Mouse (Mus musculus) bone marrow macrophage, adult 2 months (primary cell): ENCODE results near the gene S100a16. TPM values are rescaled to one million over a fixed set of nuclear protein-coding genes. Genes with fewer than 3 reads are reported as not detected.

Experiments used
- H3K27ac ChIP-seq: 2 replicates; pipeline ENCODE4 v1.5.1; 2012; ENCODE audit warnings: low read depth, low read length; ENCODE audit not compliant: insufficient read depth
- H3K4me1 ChIP-seq: 2 replicates; pipeline ENCODE4 v1.6.1; 2012; ENCODE audit warnings: low read length; ENCODE audit not compliant: control insufficient read depth, insufficient read depth
- H3K4me3 ChIP-seq: 2 replicates; pipeline ENCODE4 v1.5.1; 2012; ENCODE audit warnings: mild to moderate bottlenecking, low read length, moderate library complexity; ENCODE audit not compliant: insufficient read depth
- CTCF ChIP-seq: IDR thresholded peaks from 2 replicates; pipeline ENCODE4 v1.5.1; 2012; ENCODE audit warnings: low read depth, mild to moderate bottlenecking, low read length, moderate library complexity
- POLR2A ChIP-seq: IDR thresholded peaks from 2 replicates; pipeline ENCODE4 v1.6.1; 2012; ENCODE audit warnings: mild to moderate bottlenecking, low read depth, low read length, borderline replicate concordance
- polyA plus RNA-seq: library from polyadenylated mRNA; stranded (reverse); fragments of >200 nt; gene quantifications from 2 replicates; pipeline ENCODE4 v1.2.4, GENCODE M21; 2012; ENCODE audit not compliant: missing spikeins, insufficient read depth, insufficient read length

S100a16 gene
- polyA plus RNA-seq, 1 experiment = 0.50 TPM

DNA sequence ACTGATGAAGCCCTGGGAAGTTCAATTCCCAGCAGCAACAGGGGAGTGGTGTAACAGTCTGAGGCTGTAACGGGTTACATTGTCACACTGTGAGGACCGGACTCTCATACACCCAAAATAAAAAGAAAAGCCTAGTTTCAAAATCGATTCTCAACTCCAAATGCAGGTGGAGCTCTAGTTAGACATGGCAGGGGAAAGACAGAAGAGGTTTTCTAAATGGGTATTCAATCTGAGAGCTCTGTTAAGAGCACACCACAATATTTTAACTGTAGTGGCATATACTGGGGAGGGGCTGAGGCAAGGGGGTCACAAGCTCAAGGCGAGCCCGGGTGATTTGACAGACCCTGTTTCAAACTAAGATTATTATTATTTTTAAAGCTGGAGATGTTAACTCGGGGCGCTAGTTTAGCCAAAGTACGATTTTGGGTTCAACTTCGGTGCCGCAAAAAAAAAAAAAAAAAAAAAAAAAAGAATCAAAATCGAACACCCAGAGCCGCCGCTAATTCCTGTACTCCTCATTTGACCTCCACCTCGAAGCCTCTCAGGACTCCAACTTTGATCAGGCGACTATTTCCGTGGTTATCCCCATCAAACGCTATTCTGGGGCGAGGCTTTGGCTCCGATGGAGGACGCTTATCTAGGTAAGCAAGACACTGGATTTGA lies 28.6 kb upstream of the S100a16 start:
- Histone ChIP-seq H3K4me1 (peaks cover 19% of the 10 kb centered on the region), H3K4me3 (peak overlapping the region; percentile 97), H3K27ac (peak overlapping the region; percentile 26)
- TF ChIP-seq CTCF = no peak; the same call in 1 of the 2 replicates
- TF ChIP-seq POLR2A = no peak

DNA sequence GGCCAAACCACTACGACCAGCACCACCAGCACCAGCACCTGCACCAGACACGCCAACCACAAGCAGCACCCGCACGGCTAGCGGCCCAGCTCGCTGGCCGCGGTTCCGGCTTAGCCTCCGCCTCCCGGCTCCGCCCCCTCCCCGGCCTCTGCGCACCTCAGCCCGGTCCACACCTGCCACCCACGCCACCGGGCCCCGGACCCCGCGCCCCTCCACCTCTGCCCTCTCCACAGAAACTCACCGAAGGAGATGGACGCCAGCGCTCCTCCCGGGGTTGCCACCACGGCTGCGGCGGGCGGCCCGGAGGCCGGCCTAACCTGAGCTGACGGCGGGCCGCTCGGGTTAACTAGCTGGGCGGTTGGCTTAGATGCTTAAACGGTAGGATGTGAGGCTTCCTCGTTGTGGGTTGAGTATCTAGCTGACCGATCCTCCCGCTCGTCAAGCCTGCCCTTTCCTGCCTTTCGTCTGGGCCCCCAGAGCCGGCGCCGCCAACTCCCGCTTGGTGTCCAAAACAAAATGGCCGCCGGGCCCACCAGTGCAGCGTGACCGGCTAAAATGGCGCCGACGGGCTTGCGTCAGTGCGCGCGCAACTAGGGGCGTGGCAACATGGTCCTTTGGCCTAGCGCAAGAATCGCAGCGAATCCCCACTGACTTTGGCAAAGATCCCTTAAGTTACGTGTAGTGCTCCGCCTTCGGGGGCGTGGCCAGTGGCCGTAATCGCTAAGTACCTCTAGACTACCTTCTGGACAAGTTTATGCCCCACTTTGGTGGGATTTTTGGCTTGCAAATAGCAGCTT lies 27.9 kb upstream of the S100a16 start, which contains the start of gene Chtop:
Chtop (minus strand) TSS at position 549 of the 797 bp plus-strand sequence.
- Histone ChIP-seq H3K4me1 (peaks cover 23% of the 10 kb centered on the region), H3K4me3 (peak within 1 kb of the TSS; percentile 97), H3K27ac (peak within 1 kb of the TSS; percentile 72)
- no peak for TF ChIP-seq CTCF
- TF ChIP-seq POLR2A = no peak

DNA sequence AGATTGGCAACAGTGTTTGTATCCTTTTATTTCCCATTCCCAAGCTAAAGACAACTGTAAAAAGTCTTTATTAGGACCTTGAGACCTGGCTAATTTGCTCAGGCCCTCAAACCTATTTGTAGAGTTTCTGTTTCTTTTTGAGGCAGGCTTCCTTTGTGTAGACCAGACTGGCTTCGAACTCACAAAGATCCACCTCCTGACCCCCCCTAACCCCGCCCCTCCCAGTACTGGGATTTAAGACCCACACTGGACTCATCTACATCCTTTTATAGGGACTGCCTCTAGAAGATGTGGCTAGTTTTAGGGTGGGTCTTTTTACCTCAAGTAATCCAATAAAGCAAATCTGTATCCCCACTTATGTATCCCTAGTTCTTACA lies 27.3 kb upstream of the S100a16 start:
- TF ChIP-seq CTCF (no peak), POLR2A (no peak)
- H3K4me3 ChIP-seq = peak overlapping the region; percentile 38
- H3K27ac ChIP-seq = peak overlapping the region; percentile 61
- peaks cover 23% of the 10 kb centered on the region for H3K4me1 ChIP-seq

DNA sequence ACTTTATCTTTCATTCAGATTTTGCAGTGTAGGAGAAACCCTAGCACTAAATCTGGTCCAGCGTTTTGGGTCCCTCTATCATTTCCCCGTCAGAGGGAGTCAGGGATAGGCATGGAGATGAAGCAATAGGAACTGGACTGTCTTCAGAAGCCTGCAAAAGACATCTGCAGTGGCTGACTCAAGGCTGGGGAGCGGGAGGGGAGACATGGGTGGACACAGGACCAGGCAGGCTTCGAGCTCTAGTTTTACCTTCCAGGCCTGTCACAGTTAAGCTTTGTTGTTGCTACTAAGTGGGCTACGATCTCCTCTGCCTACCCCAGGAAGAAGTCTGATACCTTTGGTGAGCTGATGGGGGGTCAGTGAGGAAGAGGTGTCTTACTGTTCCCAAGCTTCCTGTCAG lies 24.8 kb upstream of the S100a16 start:
- TF ChIP-seq POLR2A (no peak), CTCF (no peak)
- H3K4me1 ChIP-seq = peaks cover 37% of the 10 kb centered on the region
- H3K4me3 ChIP-seq = no peak overlapping the region
- no peak overlapping the region for H3K27ac ChIP-seq

DNA sequence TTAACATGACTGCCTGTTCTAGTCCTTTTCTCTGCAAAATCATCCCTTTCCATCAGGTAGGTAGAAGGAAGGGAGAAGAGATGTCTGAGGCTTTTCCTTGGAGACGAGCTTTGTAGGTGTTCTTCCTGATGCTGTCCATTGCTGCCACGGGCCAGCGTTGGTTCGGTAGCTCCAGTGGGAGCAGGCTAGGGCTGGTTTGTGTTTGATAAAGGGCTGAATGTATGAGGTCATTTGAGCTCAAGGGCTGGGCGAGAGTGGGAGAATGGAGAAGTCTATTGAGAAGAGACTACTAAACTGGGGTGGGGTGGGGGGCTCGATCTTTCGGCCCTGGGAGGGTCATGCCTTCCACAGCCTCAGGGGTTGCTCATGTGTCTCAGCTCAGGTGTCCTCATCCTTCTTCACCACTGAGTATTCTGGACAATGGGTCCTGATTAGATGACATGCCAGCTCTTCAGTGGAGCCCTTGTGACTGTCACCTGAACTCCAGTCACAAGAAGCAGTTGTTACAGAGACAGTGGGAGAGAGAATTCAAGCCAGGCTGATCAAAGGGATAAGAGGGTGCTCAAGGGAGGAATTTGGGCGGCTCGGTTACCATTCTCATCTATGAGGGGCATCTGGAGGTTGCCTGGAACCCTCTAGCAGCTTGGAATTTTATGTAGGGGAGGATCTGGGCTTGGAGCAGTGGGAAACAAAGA lies 24.0 kb upstream of the S100a16 start:
- peak overlapping the region; percentile 71 for H3K4me3 ChIP-seq
- no peak overlapping the region for H3K27ac ChIP-seq
- H3K4me1 ChIP-seq = peaks cover 38% of the 10 kb centered on the region
- TF ChIP-seq CTCF = no peak
- TF ChIP-seq POLR2A = no peak

DNA sequence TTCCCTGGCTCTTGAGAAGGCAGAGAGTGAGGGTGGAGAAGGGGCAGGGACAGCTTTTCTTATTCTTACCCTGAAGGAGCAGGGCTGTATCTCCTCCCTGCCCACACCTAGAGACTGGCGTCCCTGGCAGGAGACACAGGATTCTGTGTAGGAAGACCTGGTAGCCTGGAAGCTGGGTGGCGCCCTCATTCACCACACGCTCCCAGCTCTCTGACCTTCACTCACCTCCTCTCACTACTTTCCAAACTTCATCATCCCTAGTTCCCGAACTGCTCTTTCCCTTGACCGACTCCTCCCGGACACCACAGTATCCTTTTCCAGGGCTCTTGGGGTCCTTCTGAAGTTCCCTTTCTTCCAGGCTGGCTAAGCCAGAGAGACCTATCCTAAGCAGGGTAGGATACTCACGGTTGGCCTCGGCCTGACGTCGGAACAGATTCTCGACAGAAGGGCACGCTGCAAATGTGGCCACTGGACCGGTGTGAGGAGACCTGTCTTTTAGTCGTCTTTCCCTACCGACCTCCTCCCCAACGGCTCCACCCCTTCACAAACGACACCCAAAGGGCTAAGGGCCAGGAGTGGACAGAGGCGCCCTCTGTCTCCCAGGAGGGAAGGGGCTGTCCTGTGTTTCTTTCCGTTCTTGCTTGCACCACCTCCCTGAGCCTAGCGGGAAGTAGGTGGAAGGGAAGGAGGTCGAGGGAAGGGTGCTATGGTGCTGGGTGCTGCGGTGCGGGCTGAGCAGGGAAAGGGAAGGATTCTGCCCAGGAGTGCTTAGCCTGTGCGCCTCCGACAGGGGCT lies 23.1 kb upstream of the S100a16 start, which contains the start of the genes S100a1 and S100a13:
S100a1 (minus strand) TSS at position 597 of the 795 bp plus-strand sequence.
S100a13 (plus strand) TSS at position 640 of the 795 bp plus-strand sequence.
- Histone ChIP-seq H3K4me1 (peaks cover 38% of the 10 kb centered on the region), H3K4me3 (peak within 1 kb of the TSS; percentile 71), H3K27ac (peak within 1 kb of the TSS; percentile 23)
- TF ChIP-seq POLR2A (no peak), CTCF (no peak)

DNA sequence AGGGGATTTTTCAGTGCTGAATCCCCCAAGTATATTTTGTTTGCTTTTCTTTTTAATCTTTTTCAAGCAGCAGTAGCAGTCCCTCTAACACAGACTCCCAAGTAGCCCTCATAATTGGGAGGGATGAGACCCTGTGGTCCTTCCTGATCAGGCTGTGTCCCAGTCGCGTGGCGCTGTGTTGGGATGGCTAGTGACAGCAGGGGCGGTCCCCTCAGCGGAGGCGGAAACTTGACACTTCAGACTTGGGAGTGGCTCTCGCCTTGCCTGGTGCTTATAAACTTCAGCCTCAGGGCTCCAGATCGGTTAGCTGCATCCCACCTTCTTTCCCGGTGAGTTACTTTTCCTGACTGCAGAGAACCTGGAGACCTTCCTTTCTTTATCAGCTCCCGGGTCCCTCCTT lies 22.4 kb upstream of the S100a16 start:
- Histone ChIP-seq H3K4me3 (peak overlapping the region; percentile 71), H3K27ac (no peak overlapping the region), H3K4me1 (peaks cover 38% of the 10 kb centered on the region)
- TF ChIP-seq CTCF (no peak), POLR2A (no peak)

DNA sequence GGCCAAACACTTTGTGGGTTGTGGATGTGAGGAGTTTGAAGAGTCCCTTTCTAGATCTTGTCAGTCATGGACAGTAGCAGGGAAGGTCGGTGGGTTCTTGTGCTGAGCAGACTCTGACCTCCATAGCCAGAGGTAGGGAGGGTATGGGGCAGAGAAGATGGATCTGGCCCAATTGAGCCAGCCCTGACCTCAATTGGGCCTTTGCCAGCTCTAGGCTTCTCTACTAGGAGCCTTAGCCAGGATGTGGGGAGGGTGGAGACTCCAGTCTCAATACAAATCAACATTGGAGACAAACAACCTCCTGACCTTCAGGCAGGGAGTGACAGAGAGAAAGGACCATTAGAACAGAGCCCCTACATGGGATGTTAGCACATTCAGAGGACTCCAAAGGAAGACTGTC lies 21.8 kb upstream of the S100a16 start:
- peaks cover 40% of the 10 kb centered on the region for H3K4me1 ChIP-seq
- TF ChIP-seq CTCF (no peak), POLR2A (no peak)
- H3K27ac ChIP-seq = no peak overlapping the region
- peak overlapping the region; percentile 71 for H3K4me3 ChIP-seq

DNA sequence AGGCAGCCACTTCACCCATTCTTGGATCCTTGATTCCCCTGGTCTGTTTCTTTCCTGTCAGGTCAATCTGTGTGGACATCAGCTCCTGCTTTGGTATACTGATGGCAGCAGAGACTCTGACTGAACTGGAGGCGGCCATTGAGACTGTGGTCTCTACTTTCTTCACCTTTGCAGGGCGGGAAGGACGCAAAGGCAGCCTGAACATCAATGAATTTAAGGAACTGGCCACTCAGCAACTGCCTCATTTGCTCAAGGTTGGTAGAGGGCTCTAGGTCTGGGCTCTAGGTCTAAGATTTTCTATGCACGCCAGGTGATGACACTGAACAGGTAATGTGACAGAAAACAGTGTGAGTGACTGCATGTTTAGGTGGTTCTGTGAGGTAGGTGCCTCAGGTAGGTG lies 21.3 kb upstream of the S100a16 start:
- no peak for TF ChIP-seq CTCF
- no peak for TF ChIP-seq POLR2A
- Histone ChIP-seq H3K4me3 (peak overlapping the region; percentile 71; the same call in 1 of the 2 replicates), H3K4me1 (peaks cover 46% of the 10 kb centered on the region), H3K27ac (no peak overlapping the region)
